Mouse (Mus musculus): ENCODE measurements at regions not wholly inside any gene's neighbourhood (a gene's known extent, or its start where the extent isn't known, plus 50 kb on each side); places are given as distances from the start of the nearest gene placed in this dataset.
A peak's percentile ranks its signal among the peaks of the same experiment; 100 is the strongest.

DNA sequence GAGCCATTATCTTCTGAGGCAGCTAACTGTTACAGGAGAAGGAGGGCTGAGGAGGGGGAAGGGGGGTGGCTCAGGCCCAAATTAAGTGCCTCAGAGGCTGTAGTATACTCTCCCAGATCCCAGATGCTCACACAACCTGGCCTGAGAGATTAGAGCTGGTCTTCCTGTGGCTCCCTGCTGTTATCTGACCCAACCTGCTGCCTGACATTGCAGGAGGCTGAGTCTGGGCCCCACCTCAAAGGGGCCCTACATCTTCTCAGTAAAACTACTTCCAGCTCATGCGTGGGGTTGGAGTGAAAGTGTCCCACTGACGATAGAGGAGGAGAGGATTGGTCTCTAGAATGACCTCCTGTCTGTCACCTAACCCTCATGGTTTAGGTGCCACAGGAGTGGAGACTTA lies 64.0 kb upstream of the Lmo2 start:
- no peak for DNase-seq

DNA sequence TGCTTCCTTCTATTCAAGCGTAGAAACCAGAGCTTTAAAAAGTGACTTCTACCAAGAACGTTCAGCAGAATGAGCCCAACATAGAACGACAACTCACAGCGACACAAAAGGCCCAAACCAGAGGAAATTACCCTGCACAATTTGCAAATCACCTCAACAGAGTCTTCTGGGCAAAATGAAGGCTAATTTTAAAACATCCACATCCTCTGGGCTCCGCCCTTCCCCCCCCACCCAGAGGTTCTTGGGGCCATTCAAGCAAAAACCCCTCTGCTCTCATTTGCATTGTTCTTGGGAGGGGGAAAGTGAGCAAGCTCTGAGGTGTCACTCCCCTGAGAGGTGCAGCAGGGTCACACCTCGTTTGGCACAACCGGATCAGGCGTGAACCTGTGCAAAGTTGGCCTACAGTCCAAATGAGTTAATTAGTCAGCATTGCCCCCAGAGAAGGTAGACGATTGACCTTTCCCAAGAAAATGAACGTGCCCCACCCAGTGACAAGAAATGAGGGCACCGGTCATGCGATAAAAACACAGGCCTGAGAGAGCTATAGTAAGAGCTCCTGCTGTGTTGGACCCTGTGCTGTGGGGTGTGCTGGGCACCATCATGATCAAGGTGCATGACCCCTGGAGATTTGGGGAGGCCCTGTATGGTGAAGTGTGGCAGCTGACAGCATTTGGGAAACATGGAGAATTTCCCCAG lies 62.7 kb upstream of the Lmo2 start:
- DNase-seq, result no peak

DNA sequence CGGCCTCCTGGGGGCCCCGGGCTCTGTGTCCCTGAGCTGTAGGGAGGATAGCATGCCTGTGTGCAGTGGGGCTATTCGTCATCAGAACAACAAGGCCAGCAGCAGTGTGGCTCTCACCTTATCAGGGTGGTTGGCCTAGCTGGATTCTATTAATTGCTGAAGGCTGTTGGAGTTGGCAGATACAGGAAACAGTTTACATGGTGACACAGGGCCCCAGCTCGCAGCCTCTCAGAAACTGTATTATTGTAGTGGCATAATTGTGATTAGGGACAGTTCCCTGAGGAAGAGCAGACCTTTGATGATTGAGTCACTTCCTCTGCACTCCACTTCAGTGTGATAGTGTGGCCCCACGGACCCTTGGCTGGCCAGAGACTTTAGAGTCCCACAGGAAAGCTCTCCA lies 61.6 kb upstream of the Lmo2 start:
- no peak for DNase-seq

DNA sequence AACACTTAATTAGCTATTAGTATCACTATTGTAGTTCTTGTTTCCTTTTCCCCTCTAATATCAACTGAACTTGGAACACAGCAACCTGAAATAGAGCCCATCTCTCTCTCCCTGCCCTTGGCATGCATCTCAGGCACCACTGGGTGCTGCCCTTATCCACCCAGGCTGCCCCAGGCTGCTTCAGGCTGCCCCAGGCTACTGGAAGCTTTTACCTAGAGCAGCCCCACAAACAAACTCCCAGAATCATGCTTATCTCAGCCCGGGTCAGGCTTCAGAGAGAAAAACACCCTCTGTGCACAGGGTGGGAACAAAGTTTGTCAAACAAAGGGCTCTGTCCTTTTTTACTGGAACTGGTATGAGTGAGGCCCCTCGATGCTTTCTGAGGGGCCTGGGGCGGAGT lies 61.0 kb upstream of the Lmo2 start:
- no peak for DNase-seq

DNA sequence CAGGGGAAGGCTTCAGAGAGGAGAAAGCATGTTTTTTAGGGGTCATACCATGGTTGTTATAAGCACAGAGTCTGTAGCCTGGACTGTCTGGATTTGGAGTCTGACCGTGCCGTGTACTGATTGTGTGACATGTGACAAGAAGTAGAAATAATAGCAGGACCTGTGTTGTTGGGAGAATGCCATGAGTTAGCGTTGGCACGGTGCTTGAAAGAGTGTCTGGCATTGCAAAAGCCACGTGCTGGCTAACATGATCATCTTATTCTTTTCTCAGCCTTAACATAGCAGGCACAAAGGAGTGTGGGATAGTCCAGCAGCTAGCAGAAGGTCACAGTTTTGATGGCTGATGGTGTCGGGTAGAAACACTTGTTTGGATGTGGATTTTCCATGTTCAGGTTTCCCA lies 58.1 kb upstream of the Lmo2 start:
- DNase-seq, result no peak

DNA sequence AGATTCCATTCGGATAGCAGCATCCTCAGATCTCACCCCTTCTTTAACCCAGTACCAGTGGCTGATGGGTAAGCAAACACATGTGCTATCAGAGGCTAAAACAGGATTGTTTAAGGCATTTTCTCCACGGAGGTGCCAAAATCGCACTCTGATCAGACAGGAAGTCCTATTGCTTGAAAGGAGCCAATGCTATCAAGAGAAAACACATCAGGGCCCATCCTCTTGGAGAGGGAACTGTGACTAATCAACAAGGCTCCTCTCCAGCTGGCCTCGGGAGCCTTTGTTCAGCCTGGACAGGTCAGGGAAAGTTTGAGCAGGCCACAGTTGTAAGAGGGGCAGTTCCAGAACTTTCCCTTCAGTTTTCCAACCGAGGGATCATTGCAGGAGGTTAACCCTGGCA lies 57.4 kb upstream of the Lmo2 start:
- DNase-seq, result peak; percentile 42

DNA sequence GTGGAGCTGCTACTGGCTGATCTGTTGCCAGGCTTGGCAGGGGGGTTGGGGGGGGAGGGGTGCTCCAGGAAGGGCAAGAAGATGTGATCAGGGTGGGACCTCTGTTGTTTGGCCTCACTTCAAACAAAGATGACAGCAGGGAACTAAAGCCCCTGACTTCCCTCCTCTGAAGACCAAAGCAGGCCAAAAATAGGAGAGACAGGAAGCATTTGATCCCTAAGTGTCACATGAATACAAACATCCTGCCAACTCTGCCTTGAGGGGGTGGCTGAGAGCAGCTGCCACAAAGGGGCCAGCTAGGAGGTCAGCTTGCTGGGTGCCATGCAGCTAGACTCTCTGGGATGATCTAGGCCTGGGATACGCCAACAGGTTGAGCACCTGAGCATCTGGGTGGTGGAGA lies 56.3 kb upstream of the Lmo2 start:
- peak; percentile 28 to 55 for DNase-seq

DNA sequence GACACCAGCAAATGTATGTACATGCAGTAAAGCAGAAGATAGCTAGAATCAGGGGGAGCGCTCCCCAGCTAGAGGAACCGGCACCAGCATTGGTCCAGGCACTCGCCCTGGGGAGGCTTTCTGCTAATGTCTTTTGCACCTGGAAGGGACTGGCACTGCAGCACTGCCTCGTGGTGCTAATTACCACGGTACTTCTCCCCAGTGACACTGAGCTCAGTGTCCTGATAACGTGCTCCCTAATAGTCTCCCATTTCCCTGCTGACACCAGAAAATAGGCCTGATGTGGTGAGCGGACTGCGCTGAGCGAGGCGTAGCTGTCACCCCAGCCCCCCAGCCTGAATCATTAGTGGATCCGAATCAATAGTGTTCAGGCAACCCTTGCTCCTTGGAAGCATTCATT lies 55.0 kb upstream of the Lmo2 start:
- DNase-seq, result no peak

DNA sequence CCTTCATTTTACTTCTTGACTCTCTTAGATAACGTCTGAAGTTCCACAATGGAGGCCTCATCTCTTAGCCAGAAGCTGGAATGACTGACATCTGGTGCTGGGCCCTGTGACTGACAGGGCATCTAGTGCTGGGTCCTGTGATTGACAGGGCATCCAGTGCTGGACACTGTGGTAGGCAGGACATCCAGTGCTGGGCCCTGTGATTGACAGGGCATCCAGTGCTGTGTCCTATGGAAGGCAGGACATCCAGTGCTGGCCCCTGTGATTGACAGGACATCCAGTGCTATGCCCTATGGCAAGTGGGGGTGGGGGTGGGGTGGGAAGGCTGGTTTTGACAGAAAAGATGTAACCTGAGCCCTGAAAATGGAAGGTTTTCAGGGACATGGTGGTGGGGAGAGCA lies 52.1 kb upstream of the Lmo2 start:
- DNase-seq, result no peak

DNA sequence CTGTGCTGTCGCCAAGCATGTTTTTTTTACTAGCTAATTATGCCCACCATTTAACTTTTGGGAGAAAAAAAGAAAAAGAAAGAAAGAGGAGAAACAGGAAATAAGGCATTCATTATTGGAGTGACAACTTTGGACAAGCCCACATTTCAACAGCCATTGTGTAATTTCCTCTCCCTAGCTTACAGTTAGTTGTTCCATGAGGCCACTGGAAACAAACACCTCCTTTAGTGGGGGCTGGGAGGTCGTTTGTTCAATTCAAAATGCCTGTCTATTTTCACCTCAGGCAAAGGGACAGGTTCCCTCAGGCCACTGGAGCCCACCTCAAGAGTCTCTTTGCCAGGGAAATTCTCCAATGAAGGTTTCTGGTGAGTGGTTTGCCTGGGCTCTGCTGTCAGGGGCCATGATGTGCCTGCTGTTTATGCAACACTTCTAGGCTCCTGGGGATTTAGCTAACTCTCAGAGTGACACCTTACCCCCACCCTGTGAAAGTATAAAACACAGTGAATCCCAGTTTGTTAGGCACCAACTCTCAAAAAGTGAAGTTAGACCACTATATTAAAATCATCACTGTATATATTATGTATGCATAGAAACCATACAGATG lies 51.1 kb upstream of the Lmo2 start:
- DNase-seq, result no peak
